Mouse (Mus musculus) adrenal gland, postnatal 36 days (tissue): Measurements from ENCODE around the gene H2-Q10. TPM values are rescaled to one million over a fixed set of nuclear protein-coding genes. Genes with fewer than 3 reads are reported as not detected.
"Not testable (repeated sequence)": the region's sequence is repeated elsewhere in the genome, so short reads cannot be mapped to it uniquely, and the experiment has no call there.

Experiments
- DNase-seq, 2 experiments: peaks; one replicate each; pipeline ENCODE4 v3.0.0; 2021; ENCODE audit warnings: mixed read lengths in 1 of 2
- long read RNA-seq, 2 experiments: library from polyadenylated mRNA; stranded (forward); transcript quantifications; one replicate each; pipeline ENCODE4 v2.0.0; 2021; ENCODE audit warnings: borderline sequencing depth in 2 of 2
- total RNA-seq, 2 experiments: library from RNA; stranded (reverse); gene quantifications; 2 replicates each; pipeline ENCODE4 v1.2.3; 2021

H2-Q10 gene
- 1 to 10 TPM; 7.5 to 8.7 TPM for total RNA-seq
- long read RNA-seq, experiment 1, transcript H2-Q10-201 (7 exons, 1,473 nt) = major isoform, 11 of 14 reads
- long read RNA-seq, experiment 1, partial matches to known transcripts = 1 of 14 reads
- long read RNA-seq, experiment 1, other reads (novel, unspliced or antisense) = 2 of 14 reads
- long read RNA-seq, experiment 2, transcript H2-Q10-201 (7 exons, 1,473 nt) = major isoform, 6 of 13 reads
- long read RNA-seq, experiment 2, partial matches to known transcripts = 0 of 13 reads
- long read RNA-seq, experiment 2, other reads (novel, unspliced or antisense) = 7 of 13 reads

- peak in 1 of 2 experiments; percentile 23 for DNase-seq
Measured at GRCm38 (mm10) chr17:35469842-35470751, at the start of gene H2-Q10. TSS of gene H2-Q10 (plus strand) at chr17:35470089.

DNA sequence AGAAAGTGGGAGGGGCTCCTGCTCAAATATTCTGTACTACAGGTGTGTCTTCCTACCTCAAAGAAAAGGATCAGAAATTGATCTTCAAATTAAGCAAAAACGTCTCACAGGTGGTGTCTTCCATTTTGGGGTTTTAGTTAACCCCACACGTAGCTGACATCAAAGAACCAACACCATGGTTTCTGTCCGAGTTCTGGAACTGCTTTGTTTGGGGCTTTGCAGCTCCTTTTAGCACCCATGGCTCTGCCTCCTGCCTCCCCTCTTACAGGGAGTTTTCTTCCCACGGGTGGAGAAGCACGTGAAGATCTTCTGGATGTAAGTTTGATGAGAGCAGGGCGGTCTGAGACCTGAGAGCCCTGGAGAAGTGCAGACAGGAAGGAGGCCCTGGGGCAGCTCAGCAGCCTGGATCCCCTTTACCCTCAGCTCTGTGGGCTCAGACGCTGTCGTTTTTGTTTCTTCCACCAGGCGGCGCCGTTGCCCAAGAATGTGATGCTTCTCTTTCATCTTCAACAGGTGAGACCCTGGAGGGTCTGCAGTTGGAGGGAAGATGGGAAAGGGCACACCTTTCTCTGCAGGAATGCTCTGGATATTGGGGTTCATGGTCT lies 49.6 kb upstream of the H2-Q10 start:
- peak; percentile 19 to 44 for DNase-seq

DNA sequence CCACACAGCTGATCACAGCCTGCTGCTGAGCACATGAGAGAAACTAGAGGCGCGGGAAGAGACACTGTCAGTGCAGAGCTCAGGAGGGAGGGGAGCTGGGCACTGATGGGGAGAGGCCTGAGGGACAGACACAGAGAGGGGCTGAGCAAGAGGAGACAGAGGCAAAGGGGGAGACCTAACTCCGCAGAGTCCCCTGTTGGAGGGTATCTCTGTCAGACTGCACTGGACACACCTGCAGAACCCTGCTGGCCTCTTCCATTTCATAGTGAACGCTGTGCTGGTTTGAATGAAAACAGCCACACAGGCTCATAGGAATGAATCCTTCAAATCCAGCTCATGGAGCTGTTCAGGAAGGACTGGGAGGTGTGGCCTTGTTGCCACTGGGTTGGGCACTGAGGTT lies 48.6 kb upstream of the H2-Q10 start:
- not testable (repeated sequence) for DNase-seq

GRCm38 (mm10) chr17:35422360-35422759 lies 47.5 kb upstream of the H2-Q10 start:
- not testable (repeated sequence) for DNase-seq

DNA sequence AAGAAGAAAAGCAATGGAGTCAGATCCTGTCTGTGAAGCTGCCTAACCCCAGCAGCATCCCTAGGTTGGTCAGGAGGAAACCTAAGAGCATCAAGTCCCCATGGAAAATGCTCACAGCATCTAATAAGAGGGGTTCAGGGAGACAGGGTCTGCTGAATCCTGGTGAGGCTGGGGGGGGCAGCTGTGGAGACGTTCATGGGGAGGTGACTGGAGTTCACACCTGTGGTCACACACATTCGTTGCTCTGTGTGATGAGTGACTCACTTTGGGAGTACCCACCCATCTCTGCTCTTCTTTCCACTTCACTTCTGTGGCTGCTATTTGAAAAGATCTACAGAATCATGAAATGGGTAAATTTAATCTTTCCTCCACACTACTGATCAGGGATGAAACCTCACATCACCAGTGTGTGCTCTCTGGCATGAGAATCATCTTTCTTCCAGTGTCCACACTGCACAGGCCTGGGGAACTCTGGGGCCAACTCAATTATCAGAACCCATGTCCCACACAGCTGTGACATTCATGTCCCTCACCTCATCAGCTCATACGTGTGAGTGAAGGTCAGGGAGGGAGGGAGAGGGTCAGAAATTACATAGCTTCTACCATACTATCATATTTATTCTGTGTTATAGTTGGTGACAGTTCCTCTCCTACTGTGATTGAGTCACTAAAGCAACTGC lies 46.6 kb upstream of the H2-Q10 start:
- DNase-seq = not testable (repeated sequence)

DNA sequence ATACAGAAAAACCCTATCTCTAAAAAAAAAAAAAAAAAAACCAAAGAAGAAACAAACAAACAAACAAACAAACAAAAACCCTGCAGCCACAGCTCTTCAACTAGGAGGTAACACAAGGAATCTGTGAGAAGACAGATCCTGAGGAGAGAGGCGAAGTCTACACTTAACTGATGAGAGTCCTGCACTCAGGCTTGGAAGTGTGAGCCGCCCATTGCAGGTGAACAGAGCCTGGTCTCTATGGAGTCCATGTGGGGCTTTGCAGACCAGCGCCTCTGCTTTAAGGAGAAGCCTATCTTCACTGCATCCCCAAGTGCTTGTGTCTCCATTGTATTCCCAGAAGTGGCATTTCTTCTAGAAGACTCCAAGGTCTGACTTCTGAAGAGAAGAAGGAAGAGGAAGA lies 45.8 kb upstream of the H2-Q10 start:
- not testable (repeated sequence) for DNase-seq

DNA sequence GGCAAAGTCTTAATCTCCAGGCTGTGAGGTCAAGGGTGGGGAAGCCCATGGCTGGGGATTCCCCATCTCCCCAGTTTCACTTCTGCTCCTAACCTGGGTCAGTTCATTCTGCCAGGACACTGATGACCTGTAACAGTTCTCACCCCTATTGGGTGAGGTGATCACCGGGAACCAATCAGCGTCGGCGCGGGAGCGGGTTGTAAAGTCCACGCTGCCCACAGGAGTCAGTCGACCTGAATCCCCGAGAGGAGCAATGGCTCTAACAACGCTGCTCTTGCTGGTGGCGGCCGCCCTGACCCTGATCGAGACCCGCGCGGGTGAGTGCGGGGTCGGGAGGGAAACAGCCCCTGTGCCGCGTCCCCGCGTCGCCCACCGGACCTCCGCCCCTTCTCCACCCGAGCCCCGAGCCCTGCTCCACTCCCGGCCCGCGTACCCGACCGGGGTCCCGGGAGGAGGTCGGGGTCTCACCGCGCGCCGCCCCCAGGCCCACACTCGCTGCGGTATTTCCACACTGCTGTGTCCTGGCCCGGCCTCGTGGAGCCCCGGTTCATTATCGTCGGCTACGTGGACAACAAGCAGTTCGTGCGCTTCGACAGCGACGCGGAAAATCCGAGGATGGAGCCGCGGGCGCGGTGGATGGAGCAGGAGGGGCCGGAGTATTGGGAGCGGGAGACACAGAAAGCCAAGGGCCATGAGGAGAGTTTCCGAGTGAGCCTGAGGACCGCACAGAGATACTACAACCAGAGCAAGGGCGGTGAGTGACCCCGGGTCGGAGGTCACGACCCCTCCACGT lies 45.1 kb upstream of the H2-Q10 start, which contains the start of gene H2-Q6:
Gene H2-Q6 (plus strand): TSS at position 227 of the 793 bp plus-strand sequence.
- peak; percentile 78 to 79 for DNase-seq

GRCm38 (mm10) chr17:35425474-35425873 lies 44.4 kb upstream of the H2-Q10 start:
- peak in 1 of 2 experiments; percentile 1 for DNase-seq

GRCm38 (mm10) chr17:35428883-35429282 lies 41.0 kb upstream of the H2-Q10 start:
- DNase-seq = not testable (repeated sequence)

- DNase-seq = not testable (repeated sequence)
Measured at GRCm38 (mm10) chr17:35430671-35431070, 39.2 kb upstream of the H2-Q10 start.

- not testable (repeated sequence) for DNase-seq
Measured at GRCm38 (mm10) chr17:35432167-35432566, 37.7 kb upstream of the H2-Q10 start.

GRCm38 (mm10) chr17:35434836-35435235 lies 35.1 kb upstream of the H2-Q10 start:
- DNase-seq = peak in 1 of 2 experiments; percentile 25

- not testable (repeated sequence) for DNase-seq
Measured at GRCm38 (mm10) chr17:35435577-35435976, 34.3 kb upstream of the H2-Q10 start.

DNA sequence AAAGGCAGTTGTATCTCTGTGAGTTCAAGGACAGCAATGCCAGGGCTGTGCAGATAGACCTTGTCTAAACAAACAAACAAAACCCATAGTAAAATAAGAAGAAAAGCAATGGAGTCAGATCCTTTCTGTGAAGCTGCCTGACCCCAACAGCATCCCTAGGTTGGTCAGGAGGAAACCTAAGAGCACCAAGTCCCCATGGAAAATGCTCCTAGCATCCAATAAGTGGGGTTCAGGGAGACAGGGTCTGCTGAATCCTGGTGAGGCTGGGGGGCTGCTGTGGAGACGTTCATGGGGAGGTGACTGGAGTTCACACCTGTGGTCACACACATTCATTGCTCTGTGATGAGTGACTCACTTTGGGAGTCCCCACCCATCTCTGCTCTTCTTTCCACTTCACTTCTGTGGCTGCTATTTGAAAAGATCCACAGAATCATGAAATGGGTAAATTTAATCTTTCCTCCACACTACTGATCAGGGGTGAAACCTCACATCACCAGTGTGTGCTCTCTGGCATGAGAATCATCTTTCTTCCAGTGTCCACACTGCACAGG lies 32.4 kb upstream of the H2-Q10 start:
- DNase-seq = not testable (repeated sequence)

- not testable (repeated sequence) for DNase-seq
Measured at GRCm38 (mm10) chr17:35438395-35438794, 31.5 kb upstream of the H2-Q10 start.

DNA sequence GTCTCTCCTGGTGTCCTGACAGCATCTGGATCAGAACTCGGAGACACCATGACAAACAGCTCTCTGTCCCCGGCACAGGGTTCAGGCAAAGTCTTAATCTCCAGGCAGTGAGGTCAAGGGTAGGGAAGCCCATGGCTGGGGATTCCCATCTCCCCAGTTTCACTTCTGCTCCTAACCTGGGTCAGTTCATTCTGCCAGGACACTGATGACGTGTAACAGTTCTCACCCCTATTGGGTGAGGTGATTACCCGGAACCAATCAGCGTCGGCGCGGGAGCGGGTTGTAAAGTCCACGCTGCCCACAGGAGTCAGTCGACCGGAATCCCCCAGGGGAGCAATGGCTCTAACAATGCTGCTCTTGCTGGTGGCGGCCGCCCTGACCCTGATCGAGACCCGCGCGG lies 31.0 kb upstream of the H2-Q10 start, which contains the start of gene H2-Q7:
Gene H2-Q7 (plus strand): TSS at position 271 of the 400 bp plus-strand sequence.
- DNase-seq = peak; percentile 79 to 84

DNA sequence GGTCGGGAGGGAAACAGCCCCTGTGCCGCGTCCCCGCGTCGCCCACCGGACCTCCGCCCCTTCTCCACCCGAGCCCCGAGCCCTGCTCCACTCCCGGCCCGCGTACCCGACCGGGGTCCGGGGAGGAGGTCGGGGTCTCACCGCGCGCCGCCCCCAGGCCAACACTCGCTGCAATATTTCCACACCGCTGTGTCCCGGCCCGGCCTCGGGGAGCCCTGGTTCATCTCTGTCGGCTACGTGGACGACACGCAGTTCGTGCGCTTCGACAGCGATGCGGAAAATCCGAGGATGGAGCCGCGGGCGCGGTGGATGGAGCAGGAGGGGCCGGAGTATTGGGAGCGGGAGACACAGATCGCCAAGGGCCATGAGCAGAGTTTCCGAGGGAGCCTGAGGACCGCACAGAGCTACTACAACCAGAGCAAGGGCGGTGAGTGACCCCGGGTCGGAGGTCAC lies 30.6 kb upstream of the H2-Q10 start:
- peak; percentile 28 to 46 for DNase-seq

DNA sequence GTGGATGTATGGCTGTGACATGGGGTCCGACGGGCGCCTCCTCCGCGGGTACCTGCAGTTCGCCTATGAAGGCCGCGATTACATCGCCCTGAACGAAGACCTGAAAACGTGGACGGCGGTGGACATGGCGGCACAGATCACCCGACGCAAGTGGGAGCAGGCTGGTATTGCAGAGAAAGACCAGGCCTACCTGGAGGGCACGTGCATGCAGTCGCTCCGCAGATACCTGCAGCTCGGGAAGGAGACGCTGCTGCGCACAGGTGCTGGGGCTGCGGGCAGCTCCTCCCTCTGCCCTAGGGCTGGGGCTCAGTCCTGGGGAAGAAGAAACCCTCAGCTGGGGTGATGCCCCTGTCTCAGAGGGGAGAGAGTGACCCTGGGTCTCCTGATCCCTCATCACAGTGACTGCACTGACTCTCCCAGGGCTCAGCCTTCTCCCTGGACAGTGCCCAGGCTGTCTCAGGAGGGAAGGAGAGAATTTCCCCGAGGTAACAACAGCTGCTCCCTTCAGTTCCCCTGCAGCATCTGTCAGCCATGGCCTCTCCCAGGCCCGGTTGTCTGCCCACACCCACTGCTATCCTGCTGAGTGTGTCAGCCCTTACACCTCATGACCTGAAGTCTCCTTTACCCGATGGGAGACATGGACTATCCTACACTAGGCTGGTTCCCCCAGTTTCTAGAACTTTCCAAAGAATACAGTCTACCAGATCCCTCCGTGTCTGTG lies 29.8 kb upstream of the H2-Q10 start:
- DNase-seq = not testable (repeated sequence)

DNA sequence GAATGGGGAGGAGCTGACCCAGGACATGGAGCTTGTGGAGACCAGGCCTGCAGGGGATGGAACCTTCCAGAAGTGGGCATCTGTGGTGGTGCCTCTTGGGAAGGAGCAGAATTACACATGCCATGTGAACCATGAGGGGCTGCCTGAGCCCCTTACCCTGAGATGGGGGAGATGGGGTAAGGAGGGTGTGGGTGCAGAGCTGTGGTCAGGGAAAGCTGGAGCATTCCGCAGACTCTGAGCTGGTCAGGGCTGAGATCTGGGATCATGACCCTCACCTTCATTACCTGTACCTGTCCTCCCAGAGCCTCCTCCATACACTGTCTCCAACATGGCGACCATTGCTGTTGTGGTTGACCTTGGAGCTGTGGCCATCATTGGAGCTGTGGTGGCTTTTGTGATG lies 27.5 kb upstream of the H2-Q10 start:
- DNase-seq = not testable (repeated sequence)

- not testable (repeated sequence) for DNase-seq
Measured at GRCm38 (mm10) chr17:35444510-35444909, 25.4 kb upstream of the H2-Q10 start.
